Mouse (Mus musculus): ENCODE data around the gene Sppl2a. TPM values are rescaled to one million over a fixed set of nuclear protein-coding genes. Genes with fewer than 3 reads are reported as not detected.

The Sppl2a gene
- polyA plus RNA-seq, 1 experiment, result 23.0 TPM

GRCm38 (mm10) chr2:126875871-126876796, 56.9 kb downstream of the Sppl2a start, which contains the start of gene Trpm7:
TSS of gene Trpm7 (minus strand) at chr2:126876230.
- Histone ChIP-seq H3K4me3 (replicated peaks; ENCODE audit: extremely low read depth, low read depth, low read length) (peak within 1 kb of the TSS; percentile 89), H3K4me1 (ENCODE audit: control insufficient read depth, insufficient read depth, low read length) (peaks cover 13% of the 10 kb centered on the region)
- peak; percentile 92 for DNase-seq
- WGBS, result under 1% methylated on average over 79 of the region's 81 CpGs
- no peak for TF ChIP-seq CTCF (IDR thresholded peaks at IDR 0.05; ENCODE audit: insufficient read depth, low read length)
- TF ChIP-seq POLR2A (IDR thresholded peaks at IDR 0.05; ENCODE audit: borderline replicate concordance, extremely low read depth, low read depth, low read length), result peak; percentile 81

DNA sequence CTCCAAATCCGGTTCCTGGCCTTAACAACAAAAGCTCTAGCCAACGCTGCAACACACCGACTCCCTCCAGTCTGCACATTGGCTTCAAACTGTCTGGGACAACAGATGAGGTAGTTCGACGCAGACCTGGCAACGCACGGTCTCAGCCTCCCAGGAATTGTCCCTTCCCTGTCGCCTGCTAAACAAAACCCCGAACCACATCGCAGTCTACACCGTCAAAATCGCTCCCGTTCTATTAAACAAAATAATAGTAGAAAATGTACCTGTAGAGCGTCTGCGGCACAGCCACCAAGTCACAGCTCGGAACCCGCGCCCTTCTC, 57.6 kb downstream of the Sppl2a start:
- under 1% methylated on average over 18 of the region's 18 CpGs for whole genome bisulfite sequencing
- Histone ChIP-seq H3K4me1 (ENCODE audit: control insufficient read depth, insufficient read depth, low read length) (peaks cover 13% of the 10 kb centered on the region), H3K4me3 (replicated peaks; ENCODE audit: extremely low read depth, low read depth, low read length) (peak overlapping the region; percentile 89)
- no peak for DNase-seq
- TF ChIP-seq CTCF (IDR thresholded peaks at IDR 0.05; ENCODE audit: insufficient read depth, low read length), result no peak
- TF ChIP-seq POLR2A (IDR thresholded peaks at IDR 0.05; ENCODE audit: borderline replicate concordance, extremely low read depth, low read depth, low read length), result peak; percentile 43; the same call in 1 of the 2 replicates

DNA sequence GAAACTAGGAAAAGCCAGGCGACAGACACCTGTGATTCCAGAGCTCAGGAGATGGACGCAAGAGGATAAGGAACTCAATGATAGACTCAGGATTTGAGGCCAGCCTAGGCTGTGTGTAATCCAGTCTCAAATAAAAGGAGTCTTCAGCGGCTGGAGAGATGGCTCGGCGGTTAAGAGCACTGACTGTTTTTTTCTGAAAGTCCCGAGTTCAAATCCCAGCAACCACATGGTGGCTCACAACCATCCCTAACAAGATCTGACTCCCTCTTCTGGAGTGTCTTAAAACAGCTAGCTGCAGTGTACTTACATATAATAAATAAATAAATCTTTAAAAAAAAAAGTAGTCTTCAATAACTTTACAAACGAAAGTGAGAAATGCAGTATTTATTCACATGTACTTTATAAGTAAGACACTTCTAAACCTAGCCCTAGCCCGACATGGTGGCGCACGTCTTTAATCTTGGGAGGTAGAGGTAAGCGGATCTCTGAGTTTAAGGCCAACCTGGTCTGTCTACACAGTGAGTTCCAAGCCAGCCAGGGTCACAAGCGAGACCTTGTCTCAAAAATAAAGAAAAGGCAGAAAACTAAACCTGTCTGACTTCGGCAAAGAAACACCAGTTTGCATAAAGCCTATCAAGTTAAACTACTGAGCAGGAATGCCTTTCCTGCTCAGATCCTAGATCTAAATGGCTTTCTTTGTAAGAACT, 58.1 kb downstream of the Sppl2a start:
- TF ChIP-seq POLR2A (IDR thresholded peaks at IDR 0.05; ENCODE audit: borderline replicate concordance, extremely low read depth, low read depth, low read length) (no peak), CTCF (IDR thresholded peaks at IDR 0.05; ENCODE audit: insufficient read depth, low read length) (no peak)
- H3K4me3 ChIP-seq (replicated peaks; ENCODE audit: extremely low read depth, low read depth, low read length), result peak overlapping the region; percentile 89
- DNase-seq, result no peak
- WGBS, result 14% methylated on average over 13 of the region's 13 CpGs
- H3K4me1 ChIP-seq (ENCODE audit: control insufficient read depth, insufficient read depth, low read length), result peaks cover 14% of the 10 kb centered on the region

DNA sequence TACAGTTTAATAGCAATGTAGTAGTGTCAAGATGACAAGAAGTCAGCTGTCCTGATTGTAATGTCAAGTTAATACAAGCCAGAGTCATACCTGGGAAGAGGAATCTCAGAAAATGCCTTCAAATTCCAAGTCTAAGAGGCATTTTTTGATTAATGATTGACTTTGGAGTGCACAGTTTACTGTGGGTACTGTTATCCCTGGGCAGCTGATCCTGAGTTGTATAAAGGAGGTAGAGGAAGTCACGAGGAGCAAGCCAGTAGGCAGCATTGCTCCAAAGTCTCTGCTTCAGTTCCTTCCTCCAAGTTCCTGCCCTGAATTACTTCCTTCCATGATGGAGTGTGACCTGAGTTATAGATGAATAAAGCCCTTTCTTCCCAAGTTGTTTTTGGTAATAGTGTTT, 66.7 kb downstream of the Sppl2a start:
- DNase-seq, result no peak
- peaks cover 6% of the 10 kb centered on the region; the same call in 1 of the 2 replicates for H3K4me1 ChIP-seq (ENCODE audit: control insufficient read depth, insufficient read depth, low read length)
- 39% methylated on average over 1 of the region's 1 CpGs for WGBS

GRCm38 (mm10) chr2:126865501-126866199, 67.4 kb downstream of the Sppl2a start:
- Histone ChIP-seq H3K4me1 (ENCODE audit: control insufficient read depth, insufficient read depth, low read length) (peaks cover 6% of the 10 kb centered on the region; the same call in 1 of the 2 replicates), H3K4me3 (replicated peaks; ENCODE audit: extremely low read depth, low read depth, low read length) (no peak overlapping the region)
- DNase-seq, result no peak
- 84% methylated on average over 10 of the region's 10 CpGs for WGBS
- TF ChIP-seq POLR2A (IDR thresholded peaks at IDR 0.05; ENCODE audit: borderline replicate concordance, extremely low read depth, low read depth, low read length) (no peak), CTCF (IDR thresholded peaks at IDR 0.05; ENCODE audit: insufficient read depth, low read length) (no peak)

More for the DNA sequence above, 66.7 kb downstream of the Sppl2a start:
- no peak overlapping the region for H3K4me3 ChIP-seq (replicated peaks; ENCODE audit: extremely low read depth, low read depth, low read length)
- no peak for TF ChIP-seq POLR2A (IDR thresholded peaks at IDR 0.05; ENCODE audit: borderline replicate concordance, extremely low read depth, low read depth, low read length)
- TF ChIP-seq CTCF (IDR thresholded peaks at IDR 0.05; ENCODE audit: insufficient read depth, low read length), result no peak

GRCm38 (mm10) chr2:126865026-126865425, 68.0 kb downstream of the Sppl2a start:
- TF ChIP-seq CTCF (IDR thresholded peaks at IDR 0.05; ENCODE audit: insufficient read depth, low read length), result no peak
- TF ChIP-seq POLR2A (IDR thresholded peaks at IDR 0.05; ENCODE audit: borderline replicate concordance, extremely low read depth, low read depth, low read length), result no peak
- no peak for DNase-seq
- Histone ChIP-seq H3K4me1 (ENCODE audit: control insufficient read depth, insufficient read depth, low read length) (peaks cover 5% of the 10 kb centered on the region; the same call in 1 of the 2 replicates), H3K4me3 (replicated peaks; ENCODE audit: extremely low read depth, low read depth, low read length) (no peak overlapping the region)
- WGBS, result 72% methylated on average over 3 of the region's 3 CpGs

GRCm38 (mm10) chr2:126844751-126845150, 88.3 kb downstream of the Sppl2a start:
- 74% methylated on average over 4 of the region's 4 CpGs for WGBS
- H3K4me3 ChIP-seq (replicated peaks; ENCODE audit: extremely low read depth, low read depth, low read length), result no peak overlapping the region
- no peak for DNase-seq
- no peaks in the 10 kb centered on the region for H3K4me1 ChIP-seq (ENCODE audit: control insufficient read depth, insufficient read depth, low read length)
- TF ChIP-seq CTCF (IDR thresholded peaks at IDR 0.05; ENCODE audit: insufficient read depth, low read length) (no peak), POLR2A (IDR thresholded peaks at IDR 0.05; ENCODE audit: borderline replicate concordance, extremely low read depth, low read depth, low read length) (no peak)

Other genes with a start within 250 kb of the Sppl2a start
- 22.9 and 23.9 TPM in 2 replicates for gene Usp8, start 225.9 kb downstream of the Sppl2a start, polyA plus RNA-seq (2012; rRNA removed)
- gene Usp50, start 149.8 kb downstream of the Sppl2a start, polyA plus RNA-seq (2012; rRNA removed), result 0.49 and 0.84 TPM in 2 replicates
- gene Trpm7, start 57.0 kb downstream of the Sppl2a start, polyA plus RNA-seq (2012; rRNA removed), result 4.5 and 7.2 TPM in 2 replicates
- 2.8 and 3.8 TPM in 2 replicates for gene Ap4e1, start 75.5 kb upstream of the Sppl2a start, polyA plus RNA-seq (2012; rRNA removed)
- gene Blvra, start 137.4 kb upstream of the Sppl2a start, polyA plus RNA-seq (2012; rRNA removed), result 5.6 and 13.3 TPM in 2 replicates
- gene Ncaph, start 200.7 kb upstream of the Sppl2a start, polyA plus RNA-seq (2012; rRNA removed), result 1.6 and 2.9 TPM in 2 replicates
- gene Itpripl1, start 210.2 kb upstream of the Sppl2a start, polyA plus RNA-seq (2012; rRNA removed), result 12.8 and 14.6 TPM in 2 replicates

Data from lung, adult 2 months (tissue).